In genomic region chr11:60366239-60367019, GRCm38 (mm10) we compare ENCODE assay signal across 12 mouse cellular contexts. TPM values are rescaled to one million over a fixed set of nuclear protein-coding genes. Genes with fewer than 3 reads are reported as not detected.
DNase-seq lines count a peak whose midpoint lies in the region; ATAC-seq and TF ChIP-seq lines count a peak whose summit lies in the region.
"Had no signal": no experiment of that assay in that cellular context is flagged by ENCODE, and none has a peak within 500 bp of the region (broad histone marks: within the 10 kb centered on the region; RNA-seq: fewer than 3 reads in every experiment).

No protein-coding gene starts in this region.

- intact Hi-C loops in heart, adult 2 months (cut with DNase I) = no loop called here

- no peaks in the 10 kb centered on the region for H3K36me3 ChIP-seq in heart, embryonic 10.5 days
- no peaks in the 10 kb centered on the region for H3K36me3 ChIP-seq in heart, adult 2 months (ENCODE audit: control insufficient read depth, insufficient read depth, low read length)
- H3K36me3 ChIP-seq in midbrain, embryonic 12.5 days = no peaks in the 10 kb centered on the region
- no peaks in the 10 kb centered on the region for H3K36me3 ChIP-seq in midbrain, postnatal 0 days (ENCODE audit: insufficient read depth, low read length)
- H3K36me3 ChIP-seq in stomach, embryonic 15.5 days = no peaks in the 10 kb centered on the region

- no peak overlapping the region for H3K4me2 ChIP-seq in midbrain, embryonic 12.5 days (replicated peaks)
- no peak overlapping the region for H3K4me2 ChIP-seq in midbrain, postnatal 0 days (ENCODE audit: low read depth, low read length, poor library complexity, severe bottlenecking)
- no peak overlapping the region for H3K4me2 ChIP-seq in stomach, embryonic 15.5 days

- H3K79me2 ChIP-seq in heart, adult 2 months (replicated peaks; ENCODE audit: control insufficient read depth, insufficient read depth, low read length) = no peaks in the 10 kb centered on the region

- peak overlapping the region; percentile 15; the same call in 1 of the 2 replicates for H3K4me3 ChIP-seq in heart, embryonic 10.5 days
- no peak overlapping the region for H3K4me3 ChIP-seq in heart, adult 2 months
- H3K4me3 ChIP-seq in midbrain, embryonic 12.5 days = no peak overlapping the region
- H3K4me3 ChIP-seq in midbrain, postnatal 0 days (ENCODE audit: low read depth, low read length) = no peak overlapping the region
- H3K4me3 ChIP-seq in stomach, embryonic 15.5 days (replicated peaks) = no peak overlapping the region
- H3K4me3 ChIP-seq: megakaryocyte, embryonic 14.5 days had no signal

- H3K9me3 ChIP-seq in heart, embryonic 10.5 days = no peaks in the 10 kb centered on the region
- no peaks in the 10 kb centered on the region for H3K9me3 ChIP-seq in midbrain, embryonic 12.5 days
- H3K9me3 ChIP-seq in midbrain, postnatal 0 days (ENCODE audit: low read length) = no peaks in the 10 kb centered on the region
- H3K9me3 ChIP-seq in stomach, embryonic 15.5 days = no peaks in the 10 kb centered on the region
- H3K9me3 ChIP-seq: megakaryocyte, embryonic 14.5 days had no signal

- ATAC-seq in midbrain, embryonic 12.5 days (ENCODE audit: low FRiP score, low read depth) = no peak
- ATAC-seq in midbrain, postnatal 0 days (ENCODE audit: low FRiP score) = no peak
- 0 out of 2 replicates have a peak, but pooled peaks have one; percentile 53 for ATAC-seq in stomach, embryonic 15.5 days (ENCODE audit: insufficient read depth, low FRiP score, low read depth)

- H3K27ac ChIP-seq in heart, embryonic 10.5 days = peak overlapping the region; percentile 85
- H3K27ac ChIP-seq in heart, adult 2 months = no peak overlapping the region
- H3K27ac ChIP-seq in midbrain, embryonic 12.5 days (replicated peaks) = peak overlapping the region; percentile 7; the same call in 1 of the 2 replicates
- no peak overlapping the region for H3K27ac ChIP-seq in midbrain, postnatal 0 days (ENCODE audit: low read depth, low read length)
- H3K27ac ChIP-seq in stomach, embryonic 15.5 days = peak overlapping the region; percentile 13; the same call in 1 of the 2 replicates

- TF ChIP-seq POLR2A in heart, adult 2 months (IDR thresholded peaks at IDR 0.05; ENCODE audit: insufficient read depth, low read depth, low read length) = no peak

- DNase-seq in heart, embryonic 10.5 days (ENCODE audit: low spot score) = no peak
- DNase-seq in heart, adult 2 months = no peak
- no peak for DNase-seq in midbrain, postnatal 0 days (ENCODE audit: low spot score)
- DNase-seq in gastrocnemius, postnatal 10 days = peak; percentile 24
- DNase-seq in adipocyte (ENCODE audit: low spot score) = no peak
- DNase-seq in layer of hippocampus, postnatal 14 days (ENCODE audit: low spot score in 2 of 2) = no peak
- DNase-seq: adrenal gland, postnatal 25 days; B cell, adult 2 months; heart, postnatal 4 days had no signal

- WGBS in heart, embryonic 10.5 days = 20% methylated on average over 16 of the region's 16 CpGs
- 21% methylated on average over 16 of the region's 16 CpGs for WGBS in heart, adult 2 months
- 46% methylated on average over 16 of the region's 16 CpGs for WGBS in midbrain, embryonic 12.5 days
- 45% methylated on average over 16 of the region's 16 CpGs for WGBS in midbrain, postnatal 0 days
- WGBS in stomach, embryonic 15.5 days = 25% methylated on average over 16 of the region's 16 CpGs

- no peak for TF ChIP-seq EP300 in heart, adult 2 months (IDR thresholded peaks at IDR 0.05; ENCODE audit: insufficient read depth, low read depth, low read length)

- no peak for TF ChIP-seq CTCF in heart, adult 2 months (IDR thresholded peaks at IDR 0.05)
- no peak for TF ChIP-seq CTCF in midbrain, postnatal 0 days (IDR thresholded peaks at IDR 0.05)

- 0 out of 2 replicates have a peak, but pooled peaks cover 5% of the 10 kb centered on the region for H3K27me3 ChIP-seq in heart, embryonic 10.5 days (ENCODE audit: insufficient read depth, poor library complexity, severe bottlenecking)
- H3K27me3 ChIP-seq in heart, adult 2 months (ENCODE audit: control insufficient read depth, insufficient read depth, low read length) = no peaks in the 10 kb centered on the region
- H3K27me3 ChIP-seq in midbrain, embryonic 12.5 days = no peaks in the 10 kb centered on the region
- H3K27me3 ChIP-seq in midbrain, postnatal 0 days (ENCODE audit: insufficient read depth, low read length) = no peaks in the 10 kb centered on the region
- H3K27me3 ChIP-seq in stomach, embryonic 15.5 days (replicated peaks) = no peaks in the 10 kb centered on the region

- peaks cover 18% of the 10 kb centered on the region for H3K4me1 ChIP-seq in heart, embryonic 10.5 days
- no peaks in the 10 kb centered on the region; the same call in 1 of the 2 replicates for H3K4me1 ChIP-seq in heart, adult 2 months (ENCODE audit: control insufficient read depth, insufficient read depth, low read length)
- H3K4me1 ChIP-seq in midbrain, embryonic 12.5 days = peaks cover 6% of the 10 kb centered on the region
- H3K4me1 ChIP-seq in midbrain, postnatal 0 days (ENCODE audit: insufficient read depth, low read length) = no peaks in the 10 kb centered on the region
- H3K4me1 ChIP-seq in stomach, embryonic 15.5 days = peaks cover 8% of the 10 kb centered on the region

- H3K9ac ChIP-seq in heart, adult 2 months (ENCODE audit: low read depth, low read length) = no peak overlapping the region
- no peak overlapping the region for H3K9ac ChIP-seq in midbrain, embryonic 12.5 days (replicated peaks)
- no peak overlapping the region for H3K9ac ChIP-seq in midbrain, postnatal 0 days (replicated peaks; ENCODE audit: low read length, poor library complexity, severe bottlenecking)
- H3K9ac ChIP-seq in stomach, embryonic 15.5 days = no peak overlapping the region; the same call in 1 of the 2 replicates

RNA-seq across cellular contexts. Expression of gene Drc3, which starts 13.3 kb away (rescaled TPM):
- 1.0 and 2.0 TPM in 2 replicates for polyA plus RNA-seq in heart, embryonic 10.5 days (2016; fragmentation: Nextera tagmentation; extraction: Ambion mirVana)
- total RNA-seq in heart, adult 2 months (2021) = 1 to 10 TPM; 1.6 to 2.4 TPM
- polyA plus RNA-seq in heart, adult 2 months (2012; rRNA removed) = 4.1 and 4.2 TPM in 2 replicates
- polyA plus RNA-seq in midbrain, embryonic 12.5 days (2016; fragmentation: Nextera tagmentation; extraction: Ambion mirVana) = 2.5 and 2.7 TPM in 2 replicates
- total RNA-seq in midbrain, postnatal 0 days (2014; rRNA removed) = 9.2 and 14.1 TPM in 2 replicates
- 7.1 and 8.6 TPM in 2 replicates for polyA plus RNA-seq in midbrain, postnatal 0 days (2015; fragmentation: Nextera tagmentation; extraction: Ambion mirVana)
- total RNA-seq in gastrocnemius, postnatal 10 days (2021) = 1 to 10 TPM; 1.3 to 1.6 TPM
- 1.2 and 1.6 TPM in 2 replicates for polyA plus RNA-seq in stomach, embryonic 15.5 days (2015; fragmentation: Nextera tagmentation; extraction: Ambion mirVana)
- 1 to 10 TPM; 5.2 to 7.3 TPM for total RNA-seq in layer of hippocampus, postnatal 14 days (2021)

RNA-seq across cellular contexts. Expression of gene Tom1l2, which starts 13.7 kb away (rescaled TPM):
- polyA plus RNA-seq in heart, embryonic 10.5 days (2016; fragmentation: Nextera tagmentation; extraction: Ambion mirVana) = 19.3 and 28.4 TPM in 2 replicates
- 100 to 1,000 TPM; 102 to 113 TPM for total RNA-seq in heart, adult 2 months (2021)
- polyA plus RNA-seq in heart, adult 2 months (2012; rRNA removed) = 123 and 149 TPM in 2 replicates
- polyA plus RNA-seq in midbrain, embryonic 12.5 days (2016; fragmentation: Nextera tagmentation; extraction: Ambion mirVana) = 33.3 and 37.3 TPM in 2 replicates
- 108 and 120 TPM in 2 replicates for total RNA-seq in midbrain, postnatal 0 days (2014; rRNA removed)
- polyA plus RNA-seq in midbrain, postnatal 0 days (2015; fragmentation: Nextera tagmentation; extraction: Ambion mirVana) = 49.4 and 51.6 TPM in 2 replicates
- 10 to 100 TPM; 38.6 to 45.1 TPM for total RNA-seq in gastrocnemius, postnatal 10 days (2021)
- 24.1 and 24.6 TPM in 2 replicates for polyA plus RNA-seq in stomach, embryonic 15.5 days (2015; fragmentation: Nextera tagmentation; extraction: Ambion mirVana)
- 100 to 1,000 TPM; 140 to 147 TPM for total RNA-seq in layer of hippocampus, postnatal 14 days (2021)

RNA-seq across cellular contexts. Expression of gene Gid4, which starts 50.5 kb away (rescaled TPM):
- 17.1 and 20.6 TPM in 2 replicates for polyA plus RNA-seq in heart, embryonic 10.5 days (2016; fragmentation: Nextera tagmentation; extraction: Ambion mirVana)
- total RNA-seq in heart, adult 2 months (2021) = 10 to 100 TPM; 47.8 to 49.5 TPM
- 30.5 and 53.8 TPM in 2 replicates for polyA plus RNA-seq in heart, adult 2 months (2012; rRNA removed)
- 32.4 and 36.1 TPM in 2 replicates for polyA plus RNA-seq in midbrain, embryonic 12.5 days (2016; fragmentation: Nextera tagmentation; extraction: Ambion mirVana)
- total RNA-seq in midbrain, postnatal 0 days (2014; rRNA removed) = 32.2 and 33.0 TPM in 2 replicates
- polyA plus RNA-seq in midbrain, postnatal 0 days (2015; fragmentation: Nextera tagmentation; extraction: Ambion mirVana) = 19.2 and 20.1 TPM in 2 replicates
- total RNA-seq in gastrocnemius, postnatal 10 days (2021) = 10 to 100 TPM; 20.6 to 22.6 TPM
- 22.5 and 24.0 TPM in 2 replicates for polyA plus RNA-seq in stomach, embryonic 15.5 days (2015; fragmentation: Nextera tagmentation; extraction: Ambion mirVana)
- total RNA-seq in layer of hippocampus, postnatal 14 days (2021) = 10 to 100 TPM; 40.1 to 40.5 TPM

RNA-seq across cellular contexts. Expression of gene Atpaf2, which starts 51.8 kb away (rescaled TPM):
- polyA plus RNA-seq in heart, embryonic 10.5 days (2016; fragmentation: Nextera tagmentation; extraction: Ambion mirVana) = 61.7 and 63.8 TPM in 2 replicates
- 10 to 100 TPM; 39.8 to 45.3 TPM for total RNA-seq in heart, adult 2 months (2021)
- polyA plus RNA-seq in heart, adult 2 months (2012; rRNA removed) = 37.7 and 46.7 TPM in 2 replicates
- polyA plus RNA-seq in midbrain, embryonic 12.5 days (2016; fragmentation: Nextera tagmentation; extraction: Ambion mirVana) = 33.9 and 36.8 TPM in 2 replicates
- total RNA-seq in midbrain, postnatal 0 days (2014; rRNA removed) = 34.8 and 42.3 TPM in 2 replicates
- 47.9 and 48.1 TPM in 2 replicates for polyA plus RNA-seq in midbrain, postnatal 0 days (2015; fragmentation: Nextera tagmentation; extraction: Ambion mirVana)
- 10 to 100 TPM; 29.8 to 37.0 TPM for total RNA-seq in gastrocnemius, postnatal 10 days (2021)
- 48.3 and 53.5 TPM in 2 replicates for polyA plus RNA-seq in stomach, embryonic 15.5 days (2015; fragmentation: Nextera tagmentation; extraction: Ambion mirVana)
- 10 to 100 TPM; 28.7 to 29.1 TPM for total RNA-seq in layer of hippocampus, postnatal 14 days (2021)

Comparison
In these comparisons a context has a peak if more than half of its experiments do, and no peak if none do; other contexts are left out.
1. H3K27ac ChIP-seq: peak in heart, embryonic 10.5 days (single experiment), midbrain, embryonic 12.5 days (single experiment) and stomach, embryonic 15.5 days (single experiment); none in heart, adult 2 months (single experiment) and midbrain, postnatal 0 days (single experiment).